Mouse (Mus musculus): Measurements from ENCODE around the gene Tgfbr3l.

DNA sequence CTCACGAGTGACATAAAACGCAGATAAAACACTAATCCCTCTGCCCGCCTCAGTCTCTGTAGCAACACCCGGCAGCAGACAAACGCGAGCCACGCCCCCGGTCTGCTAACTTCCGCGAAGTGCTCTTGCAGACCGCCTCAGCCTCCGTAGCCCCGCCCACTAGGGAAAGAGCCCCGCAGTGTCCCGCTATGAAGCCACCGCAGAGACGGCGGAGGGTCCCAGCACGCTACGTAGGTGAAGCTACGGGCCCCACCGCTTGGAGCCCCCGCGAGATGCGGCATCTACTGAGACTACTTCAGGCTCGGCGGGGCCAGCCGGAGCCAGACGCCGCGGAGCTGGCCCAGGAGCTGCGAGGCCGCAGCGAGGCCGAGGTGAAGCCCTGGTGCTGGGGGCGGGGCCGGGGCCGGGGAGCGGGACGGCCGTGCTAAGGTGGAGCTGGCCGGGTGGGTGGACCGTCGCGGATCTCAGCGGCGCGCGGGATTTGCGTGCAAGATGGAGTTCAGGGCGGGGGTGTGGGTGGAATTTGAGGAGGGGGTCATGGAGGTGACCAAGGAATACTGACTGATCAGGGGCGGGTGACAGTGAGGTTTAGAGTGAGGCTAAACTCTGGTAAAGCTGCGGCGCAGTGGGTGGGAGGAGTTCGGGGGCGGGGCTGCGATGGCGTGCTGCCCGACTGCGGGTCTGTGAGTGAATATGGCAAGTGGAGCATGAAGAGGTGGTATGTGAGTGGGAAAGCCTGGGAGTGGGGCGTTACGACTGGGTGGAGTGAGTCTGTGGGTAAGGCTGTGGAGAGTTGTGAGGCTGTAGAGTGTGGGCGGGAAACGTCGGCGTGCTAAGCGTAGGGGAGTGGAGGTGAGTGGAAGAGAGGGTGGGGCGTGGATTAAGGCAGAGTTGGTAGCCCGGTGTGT is 5.2 kb downstream of the Tgfbr3l start, which contains the start of gene Snapc2:
- no peak for TF ChIP-seq CTCF (IDR thresholded peaks at IDR 0.05; ENCODE audit: low read depth, low read length)
- 0 out of 2 replicates have a peak, but pooled peaks have one; percentile 38 for TF ChIP-seq POLR2A (IDR thresholded peaks at IDR 0.05; ENCODE audit: extremely low read depth, insufficient read depth, low read length)

All from liver, adult 2 months (tissue).